Mouse (Mus musculus): ENCODE data around the gene Smg5.
"Not testable (repeated sequence)": the region's sequence is repeated elsewhere in the genome, so short reads cannot be mapped to it uniquely, and the experiment has no call there.

The Smg5 gene

GRCm38 (mm10) chr3:88352907-88353306, 16.8 kb downstream of the Smg5 start:
- DNase-seq (ENCODE audit: low read depth, low spot score) = no peak

- DNase-seq (ENCODE audit: low read depth, low spot score) = peak; percentile 25
Observed at GRCm38 (mm10) chr3:88354396-88355165, 18.5 kb downstream of the Smg5 start.

GRCm38 (mm10) chr3:88359584-88359983, 23.5 kb downstream of the Smg5 start:
- DNase-seq (ENCODE audit: low read depth, low spot score) = no peak

GRCm38 (mm10) chr3:88359989-88360388, 23.9 kb downstream of the Smg5 start:
- no peak for DNase-seq (ENCODE audit: low read depth, low spot score)

GRCm38 (mm10) chr3:88361096-88361495, 25.0 kb downstream of the Smg5 start:
- no peak for DNase-seq (ENCODE audit: low read depth, low spot score)

DNA sequence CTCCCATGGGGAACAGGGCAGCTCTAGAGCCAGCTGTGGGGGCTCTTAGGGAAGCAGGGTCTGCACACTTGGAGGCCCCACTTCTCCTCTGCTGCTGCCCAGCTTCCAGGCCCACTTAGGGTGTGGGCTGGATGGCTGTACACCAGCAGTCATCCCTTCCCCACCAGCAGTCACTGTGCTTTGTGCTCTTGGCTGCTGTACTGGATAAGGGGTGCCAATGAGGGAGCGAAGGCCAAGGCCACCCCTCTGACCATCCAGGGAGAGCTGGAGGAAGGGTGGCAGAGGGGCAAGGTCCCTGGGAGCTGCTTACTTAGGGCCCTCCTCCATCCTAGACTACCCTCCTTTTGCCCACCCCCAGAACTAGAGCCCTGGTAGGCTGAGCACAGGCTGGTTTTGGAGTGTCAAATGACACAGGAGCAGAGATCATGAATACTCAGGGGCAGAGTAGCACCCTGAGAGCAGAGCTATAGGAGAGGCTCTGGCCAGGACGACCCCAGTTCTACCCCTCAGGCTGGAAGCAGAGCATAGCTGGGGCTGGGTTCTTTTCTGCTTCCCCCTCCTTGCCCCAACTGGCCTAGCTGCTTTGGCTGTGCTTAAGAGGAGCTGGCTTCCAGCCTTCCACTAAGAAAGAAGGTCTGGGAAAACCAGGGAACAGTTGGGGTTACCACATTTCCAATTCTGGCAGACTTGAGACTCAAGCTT, 25.7 kb downstream of the Smg5 start:
- DNase-seq (ENCODE audit: low read depth, low spot score) = no peak

DNA sequence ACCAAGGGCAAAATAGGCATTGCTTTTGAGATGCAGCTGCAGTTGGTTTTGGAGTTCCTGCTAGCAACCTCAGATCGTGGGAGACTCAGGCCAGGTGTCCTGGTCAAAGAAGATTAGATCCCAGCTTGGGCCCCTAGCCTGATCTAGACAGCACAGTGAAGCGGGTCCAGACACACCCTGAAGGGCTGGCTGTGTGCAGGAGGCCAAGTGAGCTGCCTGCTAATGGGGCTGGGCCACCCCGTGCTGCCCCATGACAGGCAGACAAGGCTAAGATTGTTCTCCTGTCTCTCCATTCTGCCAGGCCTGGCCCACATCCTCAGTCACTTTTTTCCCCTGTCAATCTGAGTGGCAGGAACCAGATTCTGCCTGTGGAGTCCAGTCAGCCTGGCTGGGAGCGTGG, 27.6 kb downstream of the Smg5 start:
- DNase-seq (ENCODE audit: low read depth, low spot score) = no peak

GRCm38 (mm10) chr3:88364337-88364736, 28.3 kb downstream of the Smg5 start, which contains the start of gene Paqr6:
Gene Paqr6, plus strand, starts transcription at chr3:88364584.
- DNase-seq (ENCODE audit: low read depth, low spot score) = no peak

DNA sequence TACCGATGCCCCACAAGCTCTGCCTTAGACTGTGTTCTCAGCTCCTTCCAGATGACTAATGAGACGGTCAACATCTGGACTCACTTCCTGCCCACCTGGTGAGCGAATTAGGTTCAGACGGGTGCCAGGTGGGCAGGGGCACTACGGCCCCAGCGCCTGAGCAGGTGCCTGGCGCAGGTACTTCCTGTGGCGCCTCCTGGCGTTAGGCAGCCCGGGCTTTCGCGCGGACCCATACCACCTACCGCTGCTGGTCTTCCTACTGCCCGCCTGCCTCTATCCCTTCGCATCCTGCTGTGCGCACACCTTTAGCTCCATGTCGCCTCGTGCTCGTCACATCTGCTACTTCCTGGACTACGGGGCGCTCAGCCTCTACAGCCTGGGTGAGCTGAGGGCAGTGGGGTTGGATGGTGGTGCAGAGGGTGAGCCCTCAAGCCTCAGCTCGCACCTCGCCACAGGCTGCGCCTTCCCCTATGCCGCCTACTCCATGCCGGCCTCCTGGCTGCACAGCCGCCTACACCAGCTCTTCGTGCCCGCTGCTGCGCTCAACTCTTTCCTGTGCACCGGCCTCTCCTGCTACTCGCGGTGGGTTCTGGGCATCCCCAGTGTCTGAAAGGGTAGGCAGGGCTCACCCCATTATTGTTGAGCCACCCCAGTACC, 29.8 kb downstream of the Smg5 start:
- no peak for DNase-seq (ENCODE audit: low read depth, low spot score)

- not testable (repeated sequence) for DNase-seq (ENCODE audit: low read depth, low spot score)
Observed at GRCm38 (mm10) chr3:88366830-88367428, 30.9 kb downstream of the Smg5 start.

DNA sequence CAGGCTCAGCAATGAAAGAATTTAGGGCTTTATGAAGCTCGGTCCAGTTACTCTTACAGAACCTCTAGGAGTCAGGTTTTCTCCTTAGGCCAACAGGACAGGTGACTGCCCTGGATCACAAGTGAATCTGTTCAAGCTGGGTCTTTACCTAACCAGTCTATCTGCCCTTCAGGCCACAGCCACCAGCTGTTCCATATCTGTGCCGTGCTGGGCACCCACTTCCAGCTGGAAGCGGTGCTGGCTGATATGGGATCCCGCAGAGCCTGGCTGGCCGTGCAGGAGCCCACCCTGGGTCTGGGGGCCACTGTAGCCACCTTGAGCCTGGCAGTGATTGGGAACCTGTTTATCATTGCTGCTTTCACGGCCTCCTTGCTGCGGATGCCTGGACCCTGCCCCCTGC, 31.5 kb downstream of the Smg5 start:
- not testable (repeated sequence) for DNase-seq (ENCODE audit: low read depth, low spot score)

- DNase-seq (ENCODE audit: low read depth, low spot score) = peak; percentile 43
Observed at GRCm38 (mm10) chr3:88368511-88368910, 32.5 kb downstream of the Smg5 start.

DNA sequence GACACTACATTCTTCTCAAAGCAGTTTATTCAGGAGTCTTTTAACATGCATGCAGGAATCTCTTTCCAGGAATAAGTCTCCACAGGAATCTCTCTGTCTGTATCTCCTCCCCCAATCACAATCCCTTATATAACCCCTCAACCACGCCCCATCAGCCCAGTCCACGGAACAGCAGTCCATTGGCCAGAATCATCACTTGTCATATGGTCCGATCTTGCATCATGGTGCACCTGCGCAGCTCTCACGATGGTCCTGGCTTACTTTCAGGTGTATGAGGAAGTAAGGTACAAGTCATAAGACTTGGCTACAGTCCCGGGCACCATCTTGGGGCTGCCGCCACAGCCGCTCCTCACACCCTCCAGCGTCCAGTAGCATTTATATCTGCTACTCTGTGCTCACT, 36.6 kb downstream of the Smg5 start, which contains the start of gene Bglap3:
TSS of gene Bglap3 (minus strand) at position 101 of the 400 bp plus-strand sequence.
- not testable (repeated sequence) for DNase-seq (ENCODE audit: low read depth, low spot score)

GRCm38 (mm10) chr3:88375750-88376626, 39.9 kb downstream of the Smg5 start:
- DNase-seq (ENCODE audit: low read depth, low spot score) = not testable (repeated sequence)

GRCm38 (mm10) chr3:88376644-88377043, 40.6 kb downstream of the Smg5 start:
- not testable (repeated sequence) for DNase-seq (ENCODE audit: low read depth, low spot score)

- not testable (repeated sequence) for DNase-seq (ENCODE audit: low read depth, low spot score)
Observed at GRCm38 (mm10) chr3:88378599-88378998, 42.5 kb downstream of the Smg5 start, which contains the start of gene Bglap2. Gene Bglap2, minus strand, starts transcription at chr3:88378699.

DNA sequence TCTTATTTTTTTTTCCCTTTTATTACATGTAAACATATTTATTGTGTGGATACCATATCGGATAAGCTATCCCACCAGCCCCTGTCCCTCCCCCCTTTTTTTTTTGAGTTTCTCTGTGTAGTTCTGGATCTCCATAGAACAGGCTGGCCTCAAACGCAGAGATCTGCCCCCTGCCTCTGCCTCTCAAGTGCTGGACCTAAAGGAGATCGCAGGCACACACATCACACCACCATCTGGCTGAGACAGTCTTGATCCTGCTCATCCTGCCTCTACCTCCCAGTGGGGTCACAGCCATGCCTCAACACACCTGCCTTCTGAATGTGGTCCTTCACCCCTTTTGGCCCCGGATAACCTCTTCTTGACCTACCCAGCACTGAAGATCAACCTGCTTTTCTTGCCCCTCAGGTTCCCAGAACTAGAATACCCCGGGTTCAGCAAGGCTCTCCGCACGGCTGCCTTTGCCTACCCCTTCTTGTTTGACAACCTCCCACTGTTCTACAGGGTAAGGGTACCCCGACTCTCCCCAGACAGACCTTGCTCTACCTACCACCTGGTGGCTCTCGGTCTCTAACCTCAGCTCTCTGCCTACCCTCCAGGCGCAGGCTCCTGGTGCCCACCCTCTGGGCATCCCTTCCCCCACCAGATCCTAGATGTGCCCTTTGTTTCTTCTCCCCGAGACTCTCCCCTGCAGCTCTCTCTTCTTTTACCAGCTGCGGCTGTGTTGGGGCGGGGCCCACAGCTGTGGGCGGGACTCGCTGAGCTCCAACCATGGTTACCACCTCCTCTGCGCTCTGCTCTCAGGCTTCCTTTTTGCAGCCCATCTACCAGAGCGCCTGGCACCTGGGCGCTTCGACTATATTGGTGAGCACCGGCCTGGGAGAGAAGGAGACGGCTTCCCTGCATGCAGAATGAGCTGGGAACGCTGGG, 45.6 kb downstream of the Smg5 start:
- not testable (repeated sequence) for DNase-seq (ENCODE audit: low read depth, low spot score)

- not testable (repeated sequence) for DNase-seq (ENCODE audit: low read depth, low spot score)
Observed at GRCm38 (mm10) chr3:88382383-88382782, 46.3 kb downstream of the Smg5 start.

DNA sequence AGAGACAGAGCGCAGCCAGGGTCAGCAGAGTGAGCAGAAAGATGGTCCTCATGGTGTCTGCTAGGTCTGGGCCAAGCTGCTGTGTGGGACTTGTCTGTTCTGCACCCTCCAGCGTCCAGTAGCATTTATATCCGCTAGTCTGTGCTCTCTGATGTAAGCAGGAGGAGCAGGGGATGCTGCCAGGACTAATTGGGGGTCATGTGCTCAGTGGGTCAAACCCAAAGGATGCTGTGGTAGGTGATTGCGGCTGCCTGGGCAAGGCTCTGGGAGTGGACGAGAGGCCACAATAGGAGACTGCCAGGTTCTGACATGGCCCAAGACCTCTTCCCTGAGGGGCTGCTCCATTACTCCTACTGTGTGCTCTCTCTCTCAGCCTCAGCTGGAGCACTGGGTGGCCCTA, 48.3 kb downstream of the Smg5 start, which contains the start of gene Bglap:
TSS of gene Bglap (minus strand) at position 101 of the 400 bp plus-strand sequence.
- DNase-seq (ENCODE audit: low read depth, low spot score) = no peak

All from skeletal muscle tissue, adult 2 months (tissue).